Mouse (Mus musculus) forebrain, embryonic 14.5 days (tissue): Measurements from ENCODE around the gene Rmdn2. TPM values are rescaled to one million over a fixed set of nuclear protein-coding genes. Genes with fewer than 3 reads are reported as not detected.

Source experiments
- ATAC-seq: fragments of 200-750 bp; cut with Nextera tagmentation; 2 replicates; pipeline ENCODE4 v1.8.0; 2017; ENCODE audit warnings: mild to moderate bottlenecking, moderate library complexity
- DNase-seq: peaks from one replicate; pipeline ENCODE4 v3.0.0-alpha.2; 2015; ENCODE audit warnings: low spot score
- H3K27ac ChIP-seq: fragments of 300-500 bp; sonication (generic); 2 replicates; pipeline ENCODE4 v1.5.1; 2014; ENCODE audit warnings: low read depth, mild to moderate bottlenecking, control low read depth, low read length, moderate library complexity
- H3K27me3 ChIP-seq: fragments of 300-500 bp; sonication (generic); replicated peaks from 2 replicates; pipeline ENCODE4 v1.6.1; 2014; ENCODE audit warnings: low read length, control low read depth, mixed read lengths; ENCODE audit not compliant: control insufficient read depth, insufficient read depth
- H3K36me3 ChIP-seq: fragments of 300-500 bp; sonication (generic); 2 replicates; pipeline ENCODE4 v1.6.1; 2014; ENCODE audit warnings: low read length, control low read depth; ENCODE audit not compliant: control insufficient read depth, insufficient read depth
- H3K4me1 ChIP-seq: fragments of 300-500 bp; sonication (generic); 2 replicates; pipeline ENCODE4 v1.6.1; 2014; ENCODE audit warnings: antibody characterized with exemption, low read length, control low read depth; ENCODE audit not compliant: control insufficient read depth, insufficient read depth
- H3K4me2 ChIP-seq: fragments of 300-500 bp; sonication (generic); 2 replicates; pipeline ENCODE4 v1.6.1; 2014; ENCODE audit warnings: mild to moderate bottlenecking, control low read depth, low read length
- H3K4me3 ChIP-seq: fragments of 300-500 bp; sonication (generic); 2 replicates; pipeline ENCODE4 v1.5.1; 2014; ENCODE audit warnings: low read depth, low read length, control low read depth
- H3K9ac ChIP-seq: fragments of 300-500 bp; sonication (generic); 2 replicates; pipeline ENCODE4 v1.6.1; 2014; ENCODE audit warnings: mild to moderate bottlenecking, low read length, control low read depth, moderate library complexity
- H3K9me3 ChIP-seq: fragments of 300-500 bp; sonication (generic); replicated peaks from 2 replicates; pipeline ENCODE4 v1.6.1; 2016; ENCODE audit warnings: low read length, control low read depth, mixed read lengths; ENCODE audit not compliant: control insufficient read depth
- WGBS: fragments of 180-500 bp; shearing (Covaris S2); extraction: QIAGEN DNeasy Blood & Tissue Kit; methylation state at CpG from one replicate; pipeline ENCODE4 v1.1.7; 2014; 5-methylcytosine and 5-hydroxymethylcytosine counted together
- polyA plus RNA-seq: library from polyadenylated mRNA; unstranded; fragments of >200 nt; fragmentation: Nextera tagmentation; extraction: Ambion mirVana; gene quantifications from 2 replicates; pipeline ENCODE4 v1.2.1, GENCODE M21; 2014

Gene Rmdn2
- polyA plus RNA-seq, 1 experiment from 2014 or later: 5.9 TPM

DNA sequence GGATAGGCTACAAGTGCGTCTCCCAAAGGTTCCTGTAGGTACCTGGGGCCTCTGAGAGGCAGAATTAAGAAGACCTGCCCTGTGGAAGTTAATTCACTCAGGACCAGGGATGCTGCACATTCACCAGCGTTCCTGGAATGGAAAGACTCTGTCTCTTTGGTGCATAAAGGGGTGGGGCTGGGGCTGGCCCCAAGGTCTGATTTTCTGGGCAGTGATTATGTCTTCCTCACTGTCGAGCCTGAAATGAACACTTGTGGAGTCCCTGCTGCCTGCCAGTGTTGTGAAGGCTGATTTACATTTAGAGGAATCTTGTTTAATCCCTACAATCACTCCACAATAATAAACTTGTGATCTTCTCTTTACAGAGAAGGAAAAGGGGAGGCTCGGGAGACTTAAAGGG is 121.4 kb downstream of the Rmdn2 start:
- Histone ChIP-seq H3K9ac (no peak overlapping the region), H3K9me3 (no peaks in the 10 kb centered on the region), H3K27me3 (no peaks in the 10 kb centered on the region), H3K4me1 (peaks cover 2% of the 10 kb centered on the region; the same call in 1 of the 2 replicates), H3K36me3 (no peaks in the 10 kb centered on the region), H3K27ac (no peak overlapping the region), H3K4me2 (no peak overlapping the region), H3K4me3 (no peak overlapping the region)
- ATAC-seq (no peak), DNase-seq (no peak)
- 33% methylated on average over 4 of the region's 4 CpGs for WGBS

DNA sequence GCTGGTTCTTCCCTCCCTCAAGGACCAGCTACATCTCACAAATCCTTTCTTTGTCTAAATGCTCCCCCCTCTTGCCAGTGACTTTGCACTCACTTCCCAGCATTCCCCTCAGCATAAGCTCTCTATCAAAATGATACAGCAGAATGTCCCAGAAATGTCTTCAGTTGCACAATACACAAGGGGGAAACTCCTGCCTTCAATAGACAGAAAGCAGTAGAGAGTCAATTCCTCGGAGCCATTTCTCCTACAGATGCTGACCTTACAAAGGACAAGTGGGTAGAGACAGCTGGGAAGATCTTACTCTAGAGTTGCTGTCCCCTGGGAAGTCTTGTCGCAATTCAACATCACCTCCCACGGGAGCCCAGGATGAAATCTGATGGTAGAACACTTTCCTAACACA is 125.9 kb downstream of the Rmdn2 start:
- Histone ChIP-seq H3K4me1 (no peaks in the 10 kb centered on the region), H3K27me3 (no peaks in the 10 kb centered on the region), H3K36me3 (no peaks in the 10 kb centered on the region), H3K9ac (no peak overlapping the region), H3K9me3 (no peaks in the 10 kb centered on the region), H3K27ac (no peak overlapping the region), H3K4me2 (no peak overlapping the region), H3K4me3 (no peak overlapping the region)
- no peak for DNase-seq
- 83% methylated on average over 3 of the region's 3 CpGs for WGBS
- no peak for ATAC-seq

DNA sequence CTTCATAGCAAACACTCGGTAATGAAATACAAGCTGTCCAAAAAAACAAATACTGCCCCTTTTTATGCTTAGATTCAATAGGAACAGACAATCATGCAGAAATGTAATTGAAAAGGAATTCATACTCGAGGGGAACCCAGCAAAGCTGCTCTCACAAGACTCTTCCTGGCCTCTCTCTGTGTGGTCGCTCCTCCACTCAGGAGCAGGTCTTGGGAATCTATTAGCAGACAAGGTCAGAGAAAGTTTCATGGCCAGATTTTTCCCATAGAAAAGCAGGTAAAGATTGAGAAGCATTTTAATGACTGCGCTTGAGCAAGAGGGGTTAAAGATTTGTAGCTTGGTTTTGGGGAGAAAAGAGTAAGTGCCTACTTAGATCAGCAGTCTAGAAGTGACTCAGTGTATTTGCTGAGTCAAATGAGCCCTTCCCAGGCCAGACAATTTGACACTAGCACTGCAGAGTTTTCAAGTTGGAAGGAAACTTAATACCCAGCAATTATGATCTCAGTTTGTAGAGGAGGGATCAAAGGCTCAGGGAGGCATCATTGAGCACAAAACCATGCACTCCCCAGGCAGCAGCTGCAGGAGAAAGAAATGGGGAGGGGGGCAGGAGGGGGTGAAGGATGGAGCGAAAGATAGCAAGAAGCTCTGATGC is 127.3 kb downstream of the Rmdn2 start:
- Histone ChIP-seq H3K36me3 (no peaks in the 10 kb centered on the region), H3K4me3 (no peak overlapping the region), H3K4me2 (no peak overlapping the region), H3K9me3 (no peaks in the 10 kb centered on the region), H3K4me1 (no peaks in the 10 kb centered on the region), H3K27ac (no peak overlapping the region), H3K9ac (no peak overlapping the region), H3K27me3 (no peaks in the 10 kb centered on the region)
- 59% methylated on average over 5 of the region's 5 CpGs for WGBS
- DNase-seq: no peak
- no peak for ATAC-seq

DNA sequence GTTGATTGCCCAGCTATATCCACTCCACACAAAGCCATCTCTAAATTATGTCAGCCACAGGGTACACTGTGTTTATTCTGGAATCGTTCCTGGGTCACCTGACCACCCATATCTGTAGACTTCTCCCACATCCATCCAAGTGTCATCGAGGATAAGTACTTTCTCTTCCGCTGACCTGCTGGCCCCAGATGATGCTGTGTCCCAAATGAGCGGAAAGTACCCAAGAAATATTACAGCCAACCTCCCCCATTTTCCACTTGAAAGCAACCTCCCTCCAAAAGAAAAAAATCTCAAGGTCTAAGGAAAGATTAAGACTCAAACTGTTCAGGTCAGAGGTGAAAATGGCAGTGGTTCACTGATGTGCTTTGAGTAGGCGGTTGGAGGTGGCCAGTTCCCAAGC is 131.0 kb downstream of the Rmdn2 start:
- H3K4me3 ChIP-seq: no peak overlapping the region
- no peak overlapping the region for H3K9ac ChIP-seq
- DNase-seq (no peak), ATAC-seq (no peak)
- H3K36me3 ChIP-seq: no peaks in the 10 kb centered on the region
- no peak overlapping the region for H3K27ac ChIP-seq
- H3K27me3 ChIP-seq: no peaks in the 10 kb centered on the region
- H3K4me1 ChIP-seq: no peaks in the 10 kb centered on the region; the same call in 1 of the 2 replicates
- H3K4me2 ChIP-seq: no peak overlapping the region
- no peaks in the 10 kb centered on the region for H3K9me3 ChIP-seq
- 91% methylated on average over 5 of the region's 5 CpGs for WGBS

Other genes starting within 250 kb of the Rmdn2 start
- gene Cyp1b1, start 103.2 kb downstream of the Rmdn2 start, polyA plus RNA-seq: 5.1 and 6.9 TPM in 2 replicates